Mouse (Mus musculus) CH12.LX (cell line): ENCODE measurements at regions not wholly inside any gene's neighbourhood (a gene's known extent, or its start where the extent isn't known, plus 50 kb on each side); places are given as distances from the start of the nearest gene placed in this dataset.

Experiments used
- DNase-seq: peaks from one replicate; pipeline ENCODE4 v3.0.0-alpha.2; 2013; ENCODE audit errors: extremely low read depth
- H3K27ac ChIP-seq: 2 replicates; pipeline ENCODE4 v1.5.1; 2012; ENCODE audit warnings: low read depth, mild to moderate bottlenecking, control low read depth, moderate library complexity; ENCODE audit not compliant: insufficient read depth
- H3K27me3 ChIP-seq: replicated peaks from 2 replicates; pipeline ENCODE3; 2012; ENCODE audit warnings: inconsistent platforms
- H3K36me3 ChIP-seq, 2 experiments: replicated peaks in 1 of 2; 2 replicates each; pipeline versions ENCODE3 to v1.6.1; 2012; ENCODE audit warnings: inconsistent platforms in 1 of 2, low read length in 1 of 2, mild to moderate bottlenecking in 1 of 2, mixed read lengths in 1 of 2, moderate library complexity in 1 of 2; ENCODE audit not compliant: control insufficient read depth in 1 of 2, insufficient read depth in 1 of 2
- H3K4me1 ChIP-seq, 2 experiments: 2 replicates each; pipeline ENCODE4 v1.6.1; 2012; ENCODE audit warnings: inconsistent platforms in 1 of 2, moderate library complexity in 1 of 2; ENCODE audit not compliant: insufficient read depth in 2 of 2, control insufficient read depth in 1 of 2
- H3K4me2 ChIP-seq: 2 replicates; pipeline ENCODE4 v1.6.1; 2012; ENCODE audit warnings: low read depth, mild to moderate bottlenecking, control low read depth; ENCODE audit not compliant: poor library complexity, insufficient read depth, severe bottlenecking
- H3K4me3 ChIP-seq, 3 experiments: fragments of 150-350 bp in 1 of 3; sonication (generic) in 1 of 3; replicated peaks in 1 of 3; 2 replicates each; pipeline versions ENCODE3 to v1.5.1; 2011 to 2012; ENCODE audit warnings: low read depth in 2 of 3, low read length in 2 of 3, mild to moderate bottlenecking in 2 of 3, moderate library complexity in 2 of 3, control low read depth in 1 of 3, improper control_type of control experiment in 1 of 3, inconsistent platforms in 1 of 3, mixed read lengths in 1 of 3; ENCODE audit not compliant: poor library complexity in 1 of 3
- H3K79me2 ChIP-seq: replicated peaks from 2 replicates; pipeline ENCODE4 v1.6.1; 2012; ENCODE audit warnings: mild to moderate bottlenecking, moderate library complexity; ENCODE audit not compliant: control insufficient read depth, poor library complexity, insufficient read depth, severe bottlenecking; ENCODE audit errors: extremely low read depth
- H3K9ac ChIP-seq: 2 replicates; pipeline ENCODE4 v1.6.1; 2012; ENCODE audit warnings: low read depth, mild to moderate bottlenecking, control low read depth, moderate library complexity; ENCODE audit not compliant: insufficient read depth
- H3K9me3 ChIP-seq: replicated peaks from 2 replicates; pipeline ENCODE3; 2012; ENCODE audit warnings: low read length, inconsistent platforms, mixed read lengths
- BHLHE40 ChIP-seq: IDR thresholded peaks from 2 replicates; pipeline ENCODE4 v1.6.1; 2011; ENCODE audit warnings: mild to moderate bottlenecking, low read depth, low read length, improper control_type of control experiment
- CHD1 ChIP-seq: IDR thresholded peaks from 2 replicates; pipeline ENCODE4 v1.6.1; 2012; ENCODE audit warnings: low read depth, low read length, improper control_type of control experiment, inconsistent platforms
- CHD2 ChIP-seq: IDR thresholded peaks from 2 replicates; pipeline ENCODE4 v1.6.1; 2011; ENCODE audit warnings: low read length, improper control_type of control experiment
- EP300 ChIP-seq: IDR thresholded peaks from 2 replicates; pipeline ENCODE4 v1.6.1; 2011; ENCODE audit warnings: low read length, improper control_type of control experiment
- IRF4 ChIP-seq: IDR thresholded peaks from 2 replicates; pipeline ENCODE4 v1.6.1; 2014; ENCODE audit warnings: low read depth, mild to moderate bottlenecking, inconsistent platforms, low read length, improper control_type of control experiment
- JUND ChIP-seq: conservative IDR thresholded peaks from 2 replicates; pipeline ENCODE4 v1.6.1; 2011; ENCODE audit warnings: low read depth, low read length, improper control_type of control experiment
- MAFK ChIP-seq: IDR thresholded peaks from 2 replicates; pipeline ENCODE4 v1.6.1; 2011; ENCODE audit warnings: low read length, improper control_type of control experiment; ENCODE audit not compliant: insufficient replicate concordance
- MEF2A ChIP-seq: IDR thresholded peaks from 2 replicates; pipeline ENCODE4 v1.6.1; 2014; ENCODE audit warnings: low read depth, mild to moderate bottlenecking, inconsistent platforms, low read length, improper control_type of control experiment, borderline replicate concordance
- MXI1 ChIP-seq: IDR thresholded peaks from 2 replicates; pipeline ENCODE4 v1.6.1; 2011; ENCODE audit warnings: mild to moderate bottlenecking, low read depth, low read length, improper control_type of control experiment
- MYC ChIP-seq: IDR thresholded peaks from 2 replicates; pipeline ENCODE4 v1.6.1; 2011; ENCODE audit warnings: low read depth, mild to moderate bottlenecking, improper control_type of control experiment, low read length
- PAX5 ChIP-seq: IDR thresholded peaks from 2 replicates; pipeline ENCODE4 v1.6.1; 2012; ENCODE audit warnings: low read length, inconsistent platforms, mixed read lengths
- POLR2A ChIP-seq: IDR thresholded peaks from 2 replicates; pipeline ENCODE4 v1.6.1; 2011; ENCODE audit warnings: low read depth, mild to moderate bottlenecking, improper control_type of control experiment, low read length
- POLR2AphosphoS2 ChIP-seq: IDR thresholded peaks from 2 replicates; pipeline ENCODE4 v1.6.1; 2011; ENCODE audit warnings: low read depth, low read length, improper control_type of control experiment
- RCOR1 ChIP-seq: conservative IDR thresholded peaks from 2 replicates; pipeline ENCODE4 v1.6.1; 2012; ENCODE audit warnings: low read depth, mild to moderate bottlenecking, inconsistent platforms, low read length, improper control_type of control experiment
- SIN3A ChIP-seq: IDR thresholded peaks from 2 replicates; pipeline ENCODE4 v1.6.1; 2012; ENCODE audit warnings: low read length, improper control_type of control experiment, inconsistent platforms
- USF1 ChIP-seq: IDR thresholded peaks from 2 replicates; pipeline ENCODE4 v1.6.1; 2014; ENCODE audit warnings: low read depth, mild to moderate bottlenecking, inconsistent platforms, low read length, improper control_type of control experiment
- USF2 ChIP-seq: conservative IDR thresholded peaks from 2 replicates; pipeline ENCODE4 v1.6.1; 2011; ENCODE audit warnings: low read depth, low read length, improper control_type of control experiment
- ZKSCAN1 ChIP-seq: IDR thresholded peaks from 2 replicates; pipeline ENCODE4 v1.6.1; 2012; ENCODE audit warnings: low read depth, inconsistent platforms, low read length, improper control_type of control experiment, borderline replicate concordance
- ZMIZ1 ChIP-seq: IDR thresholded peaks from 2 replicates; pipeline ENCODE4 v1.6.1; 2012; ENCODE audit warnings: low read depth, mild to moderate bottlenecking, inconsistent platforms, low read length, improper control_type of control experiment
- dilution Hi-C: fragments of 300-500 bp; cut with MboI; formaldehyde crosslinking; loops from 2 replicates; pipeline ENCODE4 v1.14.3; 2020; ENCODE audit warnings: low sequenced_read_pairs; ENCODE audit not compliant: extremely low pct_unique_long_range_greater_than_20kb, extremely low pct_ligation_motif_present
- in situ Hi-C: fragments of 300-500 bp; cut with MboI; formaldehyde crosslinking; loops from 3 replicates; pipeline ENCODE4 v1.14.3; 2019; ENCODE audit warnings: low sequenced_read_pairs, low pct_ligation_motif_present, low pct_unique_long_range_greater_than_20kb, mixed read lengths

- Histone ChIP-seq H3K4me2 (no peak overlapping the region), H3K27me3 (no peaks in the 10 kb centered on the region), H3K79me2 (no peaks in the 10 kb centered on the region), H3K36me3 (no peaks in the 10 kb centered on the region), H3K9me3 (peaks cover 31% of the 10 kb centered on the region), H3K4me1 (no peaks in the 10 kb centered on the region), H3K4me3 (no peak overlapping the region), H3K9ac (no peak overlapping the region), H3K27ac (no peak overlapping the region)
- in situ Hi-C loops: no loop called here
- no peak for DNase-seq
- TF ChIP-seq RCOR1: no peak
- dilution Hi-C loops: no loop called here
These were observed 244.8 kb downstream of the Rpl36a-ps1 start for GRCm38 (mm10) chr14:98749086-98750027.

GRCm38 (mm10) chr14:98747159-98747775, 246.9 kb downstream of the Rpl36a-ps1 start:
- Histone ChIP-seq H3K27ac (no peak overlapping the region), H3K9ac (no peak overlapping the region), H3K4me3 (no peak overlapping the region), H3K36me3 (no peaks in the 10 kb centered on the region), H3K4me1 (no peaks in the 10 kb centered on the region), H3K27me3 (no peaks in the 10 kb centered on the region), H3K9me3 (peaks cover 31% of the 10 kb centered on the region), H3K79me2 (no peaks in the 10 kb centered on the region), H3K4me2 (no peak overlapping the region)
- in situ Hi-C loops: no loop called here
- no peak for DNase-seq
- dilution Hi-C loops: no loop called here
- TF ChIP-seq MAFK: no peak
- no peak for TF ChIP-seq MYC
- TF ChIP-seq ZMIZ1: no peak
- no peak for TF ChIP-seq USF2
- TF ChIP-seq MEF2A: no peak
- TF ChIP-seq EP300: no peak
- TF ChIP-seq POLR2AphosphoS2: no peak
- TF ChIP-seq SIN3A: no peak
- TF ChIP-seq IRF4: no peak

- dilution Hi-C loops: no loop called here
- H3K4me2 ChIP-seq: no peak overlapping the region
- in situ Hi-C loops: no loop called here
- H3K4me1 ChIP-seq: no peaks in the 10 kb centered on the region
- peaks cover 16% of the 10 kb centered on the region for H3K9me3 ChIP-seq
- no peaks in the 10 kb centered on the region for H3K79me2 ChIP-seq
- H3K36me3 ChIP-seq: no peaks in the 10 kb centered on the region
- TF ChIP-seq USF1 (no peak), PAX5 (no peak), CHD1 (no peak), POLR2A (no peak), BHLHE40 (no peak), MAFK (no peak), ZMIZ1 (no peak), MEF2A (no peak), USF2 (no peak), CHD2 (no peak), JUND (no peak), ZKSCAN1 (no peak), MXI1 (no peak), EP300 (no peak)
- H3K27ac ChIP-seq: no peak overlapping the region
- H3K9ac ChIP-seq: no peak overlapping the region
- no peaks in the 10 kb centered on the region for H3K27me3 ChIP-seq
- H3K4me3 ChIP-seq: no peak overlapping the region
- DNase-seq: no peak
These were observed 263.7 kb downstream of the Rpl36a-ps1 start for GRCm38 (mm10) chr14:98730375-98730774.
